Mouse (Mus musculus): ENCODE results near the gene Dok1. TPM values are rescaled to one million over a fixed set of nuclear protein-coding genes. Genes with fewer than 3 reads are reported as not detected.

The Dok1 gene
- polyA plus RNA-seq, 1 experiment from 2014 or later, result 2.8 TPM

DNA sequence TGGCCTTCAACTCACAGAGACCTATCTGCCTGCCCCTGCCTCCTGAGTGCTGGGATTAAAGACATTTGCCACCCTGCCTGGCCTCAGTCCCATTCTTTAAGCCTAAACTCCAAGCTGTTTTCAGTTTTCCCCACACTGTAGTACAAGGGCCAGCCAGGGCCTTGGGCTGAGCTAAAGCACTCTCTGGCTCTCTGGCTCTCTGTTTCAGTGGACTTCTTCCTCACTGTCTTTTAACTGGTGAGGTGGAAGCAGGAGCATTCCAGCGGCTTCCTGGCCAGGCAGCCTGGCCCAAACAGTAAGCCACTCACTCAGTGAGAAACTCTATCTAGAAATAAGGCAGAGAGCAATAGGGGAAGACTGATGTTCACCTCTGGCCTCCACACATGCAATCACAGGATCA lies 39.6 kb downstream of the Dok1 start:
- Histone ChIP-seq H3K9me3 (no peaks in the 10 kb centered on the region), H3K27me3 (peaks cover 31% of the 10 kb centered on the region), H3K4me2 (no peak overlapping the region), H3K4me3 (no peak overlapping the region), H3K4me1 (replicated peaks) (peaks cover 6% of the 10 kb centered on the region; the same call in 1 of the 2 replicates), H3K9ac (no peak overlapping the region), H3K36me3 (no peaks in the 10 kb centered on the region), H3K27ac (no peak overlapping the region)
- WGBS, result 52% methylated on average over 1 of the region's 1 CpGs
- ATAC-seq (ENCODE audit: low FRiP score), result no peak

DNA sequence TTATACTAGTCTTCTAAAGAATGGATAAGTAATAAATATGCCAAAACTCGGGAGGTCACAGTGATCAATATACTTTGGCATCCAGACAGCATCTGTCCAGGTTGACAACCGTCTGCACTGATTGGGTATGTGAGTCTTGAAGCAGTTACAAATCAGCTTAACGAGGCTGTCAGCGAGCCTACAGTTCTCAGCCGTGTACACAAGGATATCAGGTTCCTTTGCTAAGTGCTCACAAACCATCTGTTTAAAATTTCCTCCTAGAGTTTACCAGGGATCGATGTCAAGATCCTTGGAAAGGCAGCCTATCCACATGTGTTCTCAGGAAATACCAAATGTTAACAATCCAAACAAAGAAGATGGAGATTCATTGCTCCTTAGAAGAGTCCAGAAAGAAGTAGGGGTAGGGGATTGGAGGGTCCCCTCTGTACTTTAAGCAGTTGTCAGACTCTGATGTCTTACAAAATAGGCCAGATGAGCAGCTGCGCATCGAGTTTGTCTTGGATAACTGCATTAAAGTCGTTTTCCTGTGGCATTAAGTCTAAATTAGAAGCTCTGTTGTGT lies 45.8 kb downstream of the Dok1 start:
- Histone ChIP-seq H3K36me3 (no peaks in the 10 kb centered on the region), H3K4me1 (replicated peaks) (no peaks in the 10 kb centered on the region), H3K27ac (no peak overlapping the region), H3K9me3 (no peaks in the 10 kb centered on the region), H3K4me3 (no peak overlapping the region), H3K9ac (no peak overlapping the region), H3K4me2 (no peak overlapping the region), H3K27me3 (0 out of 2 replicates have a peak, but pooled peaks cover 4% of the 10 kb centered on the region)
- 64% methylated on average over 9 of the region's 9 CpGs for WGBS
- ATAC-seq (ENCODE audit: low FRiP score), result no peak

Small RNAs within 50 kb of the gene (microRNA-seq; reads per million reads assigned to microRNA genes)
- not detected for gene Mir7040

Other genes with a start within 250 kb of the Dok1 start
- gene Sema4f, start 93.7 kb downstream of the Dok1 start, polyA plus RNA-seq (2015; fragmentation: Nextera tagmentation; extraction: Ambion mirVana), result 17.5 and 18.6 TPM in 2 replicates
- gene M1ap, start 86.6 kb downstream of the Dok1 start, polyA plus RNA-seq (2015; fragmentation: Nextera tagmentation; extraction: Ambion mirVana), result not detected in 2 replicates
- 5.9 and 6.8 TPM in 2 replicates for gene Loxl3, start 702 bp upstream of the Dok1 start, polyA plus RNA-seq (2015; fragmentation: Nextera tagmentation; extraction: Ambion mirVana)
- gene Aup1, start 21.1 kb upstream of the Dok1 start, polyA plus RNA-seq (2015; fragmentation: Nextera tagmentation; extraction: Ambion mirVana), result 168 and 178 TPM in 2 replicates
- gene Htra2, start 21.8 kb upstream of the Dok1 start, polyA plus RNA-seq (2015; fragmentation: Nextera tagmentation; extraction: Ambion mirVana), result 68.6 and 74.6 TPM in 2 replicates
- 0.81 and 0.91 TPM in 2 replicates for gene Dqx1, start 24.4 kb upstream of the Dok1 start, polyA plus RNA-seq (2015; fragmentation: Nextera tagmentation; extraction: Ambion mirVana)
- gene Tlx2, start 36.8 kb upstream of the Dok1 start, polyA plus RNA-seq (2015; fragmentation: Nextera tagmentation; extraction: Ambion mirVana), result 1.6 and 2.8 TPM in 2 replicates
- 45.6 and 47.1 TPM in 2 replicates for gene Pcgf1, start 44.4 kb upstream of the Dok1 start, polyA plus RNA-seq (2015; fragmentation: Nextera tagmentation; extraction: Ambion mirVana)
- gene Lbx2, start 52.9 kb upstream of the Dok1 start, polyA plus RNA-seq (2015; fragmentation: Nextera tagmentation; extraction: Ambion mirVana), result 0.41 TPM in 1 of 2 replicates, not detected in the other
- gene Ccdc142, start 68.1 kb upstream of the Dok1 start, polyA plus RNA-seq (2015; fragmentation: Nextera tagmentation; extraction: Ambion mirVana), result 3.0 and 5.9 TPM in 2 replicates
- 4.0 and 4.4 TPM in 2 replicates for gene Gm42688, start 68.1 kb upstream of the Dok1 start, polyA plus RNA-seq (2015; fragmentation: Nextera tagmentation; extraction: Ambion mirVana)
- 123 TPM in 2 replicates for gene Mrpl53, start 75.6 kb upstream of the Dok1 start, polyA plus RNA-seq (2015; fragmentation: Nextera tagmentation; extraction: Ambion mirVana)
- 21.5 and 25.7 TPM in 2 replicates for gene Mogs, start 82.0 kb upstream of the Dok1 start, polyA plus RNA-seq (2015; fragmentation: Nextera tagmentation; extraction: Ambion mirVana)
- gene Wbp1, start 88.1 kb upstream of the Dok1 start, polyA plus RNA-seq (2015; fragmentation: Nextera tagmentation; extraction: Ambion mirVana), result 216 and 227 TPM in 2 replicates
- 13.4 and 14.1 TPM in 2 replicates for gene Ino80b, start 92.0 kb upstream of the Dok1 start, polyA plus RNA-seq (2015; fragmentation: Nextera tagmentation; extraction: Ambion mirVana)
- gene Rtkn, start 102.0 kb upstream of the Dok1 start, polyA plus RNA-seq (2015; fragmentation: Nextera tagmentation; extraction: Ambion mirVana), result 15.9 and 16.6 TPM in 2 replicates
- 15.2 and 15.5 TPM in 2 replicates for gene Wdr54, start 122.9 kb upstream of the Dok1 start, polyA plus RNA-seq (2015; fragmentation: Nextera tagmentation; extraction: Ambion mirVana)
- gene 1700003E16Rik, start 122.9 kb upstream of the Dok1 start, polyA plus RNA-seq (2015; fragmentation: Nextera tagmentation; extraction: Ambion mirVana), result 4.3 and 6.0 TPM in 2 replicates
- 142 and 147 TPM in 2 replicates for gene Dctn1, start 132.4 kb upstream of the Dok1 start, polyA plus RNA-seq (2015; fragmentation: Nextera tagmentation; extraction: Ambion mirVana)
- 2.3 and 5.4 TPM in 2 replicates for gene Slc4a5, start 186.4 kb upstream of the Dok1 start, polyA plus RNA-seq (2015; fragmentation: Nextera tagmentation; extraction: Ambion mirVana)

Data from hindbrain, embryonic 13.5 days (tissue).